Mouse (Mus musculus) lung, postnatal 10 days (tissue): ENCODE measurements at regions not wholly inside any gene's neighbourhood (a gene's known extent, or its start where the extent isn't known, plus 50 kb on each side); places are given as distances from the start of the nearest gene placed in this dataset.

Experiments
- DNase-seq: peaks from one replicate; pipeline ENCODE4 v3.0.0; 2021

DNA sequence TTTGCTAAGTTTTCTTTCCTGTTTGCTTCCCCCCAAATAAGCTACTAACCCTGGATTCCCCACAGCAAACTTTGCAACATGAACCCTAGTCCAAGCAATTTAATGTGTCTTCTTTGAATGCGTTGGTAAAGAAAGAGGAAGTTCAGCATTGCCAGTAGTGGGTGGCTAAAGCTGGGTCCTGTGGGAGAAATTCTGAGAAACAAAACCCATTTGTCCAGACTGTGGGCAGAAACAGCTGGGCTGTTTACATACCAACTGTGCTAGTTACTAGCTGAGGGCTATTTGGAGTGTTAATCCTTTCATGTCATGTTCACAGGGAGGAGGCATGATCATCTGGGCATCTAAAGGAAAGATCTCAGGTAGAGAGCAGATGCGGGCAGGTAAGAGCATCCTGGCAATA, 51.8 kb upstream of the 1190002N15Rik start:
- no peak for DNase-seq

DNA sequence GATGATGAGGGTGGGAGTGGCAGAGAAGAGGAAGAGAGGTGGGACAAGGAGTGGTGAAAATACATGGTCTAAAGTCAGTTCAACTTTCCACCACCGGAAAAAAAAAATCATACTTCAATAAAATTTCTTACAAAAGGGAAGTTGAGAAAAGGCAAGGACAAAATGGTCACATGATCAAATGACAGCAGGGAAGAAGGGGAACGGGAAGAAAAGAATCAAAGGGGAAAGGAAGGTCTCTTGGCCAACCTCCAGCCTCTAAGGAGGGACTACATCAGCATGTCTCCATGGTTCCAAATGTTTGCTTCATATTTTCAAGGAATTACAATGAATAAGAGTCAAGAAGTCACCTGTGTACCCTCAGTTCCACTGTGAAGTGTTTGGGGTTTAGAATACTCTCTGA, 64.7 kb upstream of the Slc9a9 start:
- no peak for DNase-seq

DNA sequence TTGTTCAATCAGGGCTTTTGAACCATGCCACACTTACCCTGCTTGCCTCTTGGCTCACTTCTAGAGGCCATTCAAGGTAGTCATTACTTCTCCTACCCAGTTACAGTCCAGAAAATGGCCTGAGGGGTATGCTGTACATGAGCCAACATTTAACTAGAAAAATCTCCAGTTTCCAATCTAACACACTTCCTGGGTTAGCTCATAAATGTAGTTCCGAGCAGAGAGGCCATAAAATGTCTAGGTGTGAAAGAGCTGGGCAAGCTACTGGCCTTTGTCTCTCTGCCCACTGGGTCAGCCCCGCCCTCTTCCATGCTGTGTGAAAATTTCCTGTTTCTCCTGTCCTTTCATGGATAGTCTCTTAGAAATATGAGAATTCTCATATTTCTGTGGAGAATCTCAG, 63.3 kb upstream of the Slc9a9 start:
- DNase-seq: no peak

DNA sequence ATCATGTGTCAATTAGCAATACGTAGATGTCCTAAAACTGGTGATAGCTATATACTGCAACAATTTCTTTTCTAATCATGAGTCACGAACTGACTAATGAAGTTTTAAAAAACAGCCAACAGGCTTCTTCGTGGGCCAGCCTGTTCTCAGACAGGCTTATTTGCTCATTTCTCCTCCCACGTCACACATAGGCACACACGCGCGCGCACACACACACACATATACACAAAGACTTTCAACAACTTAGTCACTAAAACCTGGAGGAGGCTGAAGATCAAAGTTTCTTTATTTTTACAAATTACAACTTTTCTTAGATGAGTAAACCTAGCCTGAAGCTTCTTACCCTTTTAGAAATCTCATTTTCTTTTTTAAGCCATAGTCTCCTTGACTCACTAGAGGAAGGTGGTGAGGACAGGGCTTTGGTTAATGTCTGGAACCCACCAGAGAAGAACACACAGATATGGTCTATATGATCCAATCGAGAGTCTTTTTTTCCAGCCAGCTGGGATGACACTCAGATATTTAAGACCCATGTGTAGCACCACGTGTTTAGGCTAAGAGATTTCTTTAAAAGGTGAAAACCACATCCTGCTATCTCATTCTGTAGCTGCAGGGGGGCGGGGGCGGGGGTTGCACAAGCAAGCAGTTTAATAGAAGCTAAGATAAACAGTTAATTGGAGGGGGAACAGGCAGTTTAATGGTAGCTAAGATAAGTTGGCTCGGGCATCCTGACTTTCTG, 62.5 kb upstream of the Slc9a9 start:
- DNase-seq: no peak

DNA sequence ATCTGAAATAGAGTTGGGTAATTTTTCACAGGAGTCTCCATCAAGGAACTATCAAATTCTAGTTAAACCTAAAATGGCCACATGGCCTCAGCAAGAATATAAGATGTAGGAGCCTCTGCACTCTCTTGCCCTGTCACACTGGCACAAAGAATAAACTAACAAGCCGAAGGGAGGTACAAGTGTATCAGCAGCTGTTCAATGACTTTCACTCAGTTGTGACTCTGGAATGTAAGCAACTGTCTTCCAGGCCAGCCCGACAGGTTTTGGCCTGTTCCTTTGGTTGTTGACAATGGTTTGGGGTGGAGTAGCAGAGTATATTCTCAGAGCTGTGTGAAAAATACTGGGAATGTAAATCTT, 62.0 kb upstream of the Slc9a9 start:
- no peak for DNase-seq

DNA sequence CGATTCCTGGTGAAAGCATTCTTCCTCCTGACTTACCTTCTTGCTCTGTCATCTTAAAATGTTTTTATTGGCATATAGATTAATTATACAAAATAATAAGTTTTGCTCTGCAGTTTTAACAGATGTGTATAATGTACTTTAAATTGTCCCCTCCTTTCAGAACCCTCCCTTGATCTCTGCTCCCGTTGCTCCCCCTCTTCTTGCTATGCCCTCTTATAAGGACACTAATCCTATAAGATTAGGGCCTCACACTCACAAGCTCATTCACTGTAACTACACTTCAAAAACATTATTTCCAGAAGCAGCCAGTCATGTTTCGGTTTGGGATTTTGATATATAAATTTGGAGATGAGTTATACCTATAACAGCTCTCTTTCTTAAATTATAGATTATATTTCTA, 59.6 kb upstream of the Slc9a9 start:
- DNase-seq: no peak

DNA sequence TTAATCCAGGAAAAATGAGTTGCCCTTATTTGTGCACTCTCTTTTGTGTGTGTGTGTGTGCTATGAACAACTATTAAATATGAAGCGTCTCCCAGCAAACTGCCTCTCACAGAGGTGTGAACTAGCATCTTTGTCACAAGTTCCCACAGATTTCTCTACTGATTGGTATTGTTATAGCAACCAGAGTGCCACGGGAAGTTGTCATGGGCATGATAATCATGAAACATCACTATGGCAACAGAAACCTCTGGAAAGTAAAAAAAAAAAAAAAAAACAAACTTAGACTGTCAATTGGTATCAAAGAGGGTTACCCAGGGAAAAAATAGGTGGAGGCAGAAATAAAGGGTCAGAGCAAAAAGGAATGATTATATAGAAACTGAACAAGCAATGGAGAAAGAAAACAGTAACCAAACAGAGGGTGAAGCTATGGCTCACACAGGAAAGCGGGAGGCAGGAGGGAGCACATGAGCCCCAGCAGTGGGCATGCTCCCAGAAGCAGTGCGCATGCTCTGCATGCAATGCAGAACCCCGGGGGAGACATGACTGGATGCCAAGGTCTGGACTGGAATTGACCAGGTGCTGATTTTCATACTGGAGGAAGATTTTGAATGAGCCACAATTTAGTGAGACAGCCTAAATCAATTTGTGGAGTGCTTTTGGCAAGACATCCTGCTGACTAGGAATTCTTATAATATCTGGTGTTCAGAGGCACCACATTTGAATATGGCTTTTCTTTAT, 58.9 kb upstream of the Slc9a9 start:
- DNase-seq: no peak

DNA sequence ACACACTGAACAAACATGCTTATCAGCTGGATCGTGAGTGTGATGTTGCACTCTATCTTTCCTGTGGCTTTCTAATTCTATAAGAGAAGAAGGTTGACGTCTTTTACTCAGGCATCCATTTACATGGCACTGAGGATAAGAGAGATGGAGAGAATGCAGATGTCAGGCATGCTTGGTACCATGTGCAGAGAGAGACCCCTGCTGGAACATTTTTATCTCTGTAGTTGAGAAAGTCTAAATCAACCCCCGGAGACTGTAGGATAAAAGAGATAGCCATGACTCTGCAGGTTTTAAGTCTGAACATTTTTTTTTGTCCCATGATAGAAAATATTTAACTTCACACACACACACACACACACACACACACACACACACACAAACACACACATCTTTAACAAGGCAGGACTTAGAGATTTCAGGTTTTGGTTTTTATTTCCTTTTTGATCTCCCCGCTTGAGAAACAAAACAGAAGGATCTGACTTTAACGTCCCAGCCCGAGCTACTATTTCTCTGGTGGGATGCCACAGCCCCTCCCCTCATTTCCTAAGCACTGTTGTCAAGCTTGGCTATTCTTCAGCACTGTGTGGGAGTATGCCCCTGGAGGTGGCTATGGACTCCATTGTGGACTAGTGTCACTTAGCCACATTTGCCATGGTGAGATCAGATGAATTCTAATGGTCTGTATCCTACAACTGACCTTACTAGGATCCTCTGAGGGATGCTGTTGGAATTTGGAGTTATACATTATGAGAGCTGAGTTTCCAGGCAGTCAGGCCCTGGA, 55.6 kb upstream of the Slc9a9 start:
- peak; percentile 71 for DNase-seq

DNA sequence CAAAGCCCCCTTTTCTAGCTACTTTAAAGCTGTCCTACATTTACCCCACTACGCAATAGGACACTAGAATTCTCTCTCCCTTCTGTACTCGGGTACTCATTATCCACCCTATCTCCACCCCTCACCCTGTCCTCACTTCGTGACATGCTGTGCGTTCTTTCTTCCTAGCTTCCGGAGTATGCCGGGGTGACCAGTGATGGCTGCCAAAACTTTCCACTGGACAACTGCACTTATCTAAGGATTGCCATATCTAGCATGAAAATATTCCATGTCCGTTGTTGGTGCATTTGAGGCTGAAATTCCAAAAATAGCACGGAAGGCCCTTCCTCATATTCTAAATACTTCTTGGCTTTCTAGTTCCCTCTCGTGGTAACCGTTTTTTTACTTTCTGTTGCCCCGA, 54.5 kb upstream of the Slc9a9 start:
- DNase-seq: peak; percentile 10

DNA sequence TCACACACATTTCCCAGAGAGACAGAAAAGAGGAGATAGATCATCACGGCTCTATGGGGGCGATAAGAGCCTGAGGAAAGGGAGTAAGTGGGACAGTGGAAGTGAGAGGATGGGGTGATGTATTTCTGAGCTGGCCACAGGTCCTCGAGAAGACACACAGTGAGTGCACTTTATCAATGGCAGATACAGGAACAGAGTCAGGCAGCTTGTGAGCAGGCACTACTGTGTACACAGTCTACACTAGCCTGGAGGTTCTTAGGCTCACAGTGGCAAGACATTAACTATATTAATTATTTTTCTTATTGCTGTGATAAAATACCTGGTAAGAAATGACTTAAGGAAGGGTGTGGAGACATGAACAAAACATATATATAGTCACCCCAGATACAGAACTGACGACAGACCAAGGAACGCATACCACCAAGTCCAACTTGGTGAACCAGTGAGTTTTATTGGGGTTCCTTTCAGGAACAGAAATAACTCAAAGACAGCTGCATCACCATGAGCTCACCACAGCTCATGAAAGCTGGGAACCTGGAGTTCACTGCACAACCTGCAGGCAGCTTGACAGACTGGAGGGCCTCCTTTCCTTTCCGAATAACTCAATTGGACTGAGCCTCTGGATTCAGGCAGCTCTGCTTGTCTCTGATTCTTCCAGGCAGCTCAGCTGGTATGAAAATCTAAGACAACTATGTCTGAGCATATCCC, 51.5 kb upstream of the Slc9a9 start:
- no peak for DNase-seq
